Comparison of ENCODE assay signal across 16 mouse cellular contexts in genomic region chr14:76829161-76829510, GRCm38 (mm10).
"Had no signal": no experiment of that assay in that cellular context is flagged by ENCODE, and none has a peak within 500 bp of the region (broad histone marks: within the 10 kb centered on the region; RNA-seq: fewer than 3 reads in every experiment).

No protein-coding gene starts in this region.

- H3K36me3 ChIP-seq: lung, embryonic 15.5 days; midbrain, embryonic 10.5 days; midbrain, embryonic 15.5 days; neural tube, embryonic 12.5 days; neural tube, embryonic 15.5 days; stomach, embryonic 15.5 days had no signal

- ATAC-seq: intestine, postnatal 0 days; midbrain, embryonic 15.5 days had no signal

- DNase-seq: kidney, postnatal 4 days; lung, adult 18-20 months; lung, postnatal 10 days; lung, postnatal 36 days; retina, postnatal 1 day; right cerebral cortex, postnatal 25 days; spleen, adult 18-20 months; thymus, postnatal 25 days had no signal

- H3K9me3 ChIP-seq: lung, embryonic 15.5 days; megakaryocyte, embryonic 14.5 days; midbrain, embryonic 10.5 days; midbrain, embryonic 15.5 days; neural tube, embryonic 15.5 days; stomach, embryonic 15.5 days had no signal

- H3K4me1 ChIP-seq: lung, embryonic 15.5 days; midbrain, embryonic 15.5 days; neural tube, embryonic 12.5 days; stomach, embryonic 15.5 days had no signal

- H3K4me3 ChIP-seq: lung, embryonic 15.5 days; megakaryocyte, embryonic 14.5 days; midbrain, embryonic 10.5 days; midbrain, embryonic 15.5 days; neural tube, embryonic 12.5 days; neural tube, embryonic 15.5 days; stomach, embryonic 15.5 days had no signal

- H3K27me3 ChIP-seq: lung, embryonic 15.5 days; megakaryocyte, embryonic 14.5 days; midbrain, embryonic 15.5 days; neural tube, embryonic 12.5 days; neural tube, embryonic 15.5 days; stomach, embryonic 15.5 days had no signal

- H3K9ac ChIP-seq: lung, embryonic 15.5 days; midbrain, embryonic 15.5 days; neural tube, embryonic 12.5 days; neural tube, embryonic 15.5 days; stomach, embryonic 15.5 days had no signal

- H3K4me2 ChIP-seq: lung, embryonic 15.5 days; midbrain, embryonic 15.5 days; neural tube, embryonic 12.5 days; neural tube, embryonic 15.5 days; stomach, embryonic 15.5 days had no signal

- H3K27ac ChIP-seq: lung, embryonic 15.5 days; midbrain, embryonic 10.5 days; midbrain, embryonic 15.5 days; neural tube, embryonic 12.5 days; neural tube, embryonic 15.5 days; stomach, embryonic 15.5 days had no signal
